Mouse (Mus musculus): ENCODE data around the gene Dner.

DNA sequence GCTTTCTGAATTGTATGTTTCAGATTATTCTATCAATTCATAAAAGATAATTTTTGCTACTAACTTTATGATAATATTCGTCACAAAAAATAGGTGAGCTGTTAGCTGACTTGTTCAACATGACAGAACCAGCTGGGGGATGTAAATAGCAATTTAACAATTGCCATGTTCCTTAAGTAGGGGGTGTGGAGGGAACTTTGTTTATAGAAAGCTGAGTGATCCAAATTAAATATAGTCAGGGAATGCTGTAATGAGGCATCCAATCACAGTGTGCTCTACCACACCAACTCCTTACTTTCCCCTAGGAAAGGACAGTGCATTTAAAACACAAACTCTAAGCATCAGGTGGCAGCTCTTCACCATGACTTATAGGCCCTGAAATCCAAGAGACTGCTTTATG is 313.3 kb downstream of the Dner start:
- no peak for TF ChIP-seq CTCF (IDR thresholded peaks at IDR 0.05)
- TF ChIP-seq EP300 (IDR thresholded peaks at IDR 0.05; ENCODE audit: insufficient read depth, low read depth, low read length), result no peak
